Mouse (Mus musculus): ENCODE data around the gene Tent4b. TPM values are rescaled to one million over a fixed set of nuclear protein-coding genes. Genes with fewer than 3 reads are reported as not detected.
"Not testable (repeated sequence)": the region's sequence is repeated elsewhere in the genome, so short reads cannot be mapped to it uniquely, and the experiment has no call there.

Gene Tent4b
- polyA plus RNA-seq, 1 experiment from 2014 or later = 12.7 TPM

DNA sequence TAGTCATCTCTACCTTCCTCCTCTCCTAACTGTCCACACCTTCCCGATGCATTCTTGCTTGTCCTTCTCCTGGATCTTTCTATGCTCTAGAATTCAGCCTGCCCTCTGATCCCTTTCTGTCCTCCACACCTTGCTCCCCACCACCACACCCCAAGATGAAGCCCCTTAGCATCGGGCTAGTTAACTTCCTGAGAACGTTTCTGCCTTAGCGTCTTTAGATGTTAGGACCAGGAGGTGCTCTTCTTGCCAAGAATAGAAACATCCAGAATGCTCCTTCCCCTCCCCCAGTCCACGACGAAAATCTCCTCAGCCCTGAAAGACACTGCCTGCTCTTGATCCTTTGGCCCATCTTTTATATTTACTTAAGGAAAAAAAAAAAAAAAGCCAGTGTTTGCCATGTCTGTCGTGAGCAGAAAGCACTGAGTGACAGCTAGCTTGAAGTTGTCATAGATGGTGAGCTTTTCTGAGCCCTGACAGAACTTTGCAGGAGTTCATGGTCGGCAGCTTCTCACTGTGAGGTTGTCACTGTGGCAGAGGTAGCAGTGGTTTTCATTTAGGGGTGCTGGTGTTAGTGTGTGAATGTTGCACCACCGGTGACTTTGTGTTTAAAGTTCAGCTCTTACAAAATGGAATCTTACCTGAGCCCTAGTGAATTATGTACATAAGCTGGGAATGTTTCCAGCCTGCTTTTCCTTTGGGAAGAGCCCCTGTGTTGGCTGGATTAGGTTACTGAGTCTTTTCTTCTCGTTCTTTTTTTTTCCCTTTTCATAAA lies 1.9 kb downstream of the Tent4b start:
- peak overlapping the region; percentile 95 for H3K4me3 ChIP-seq (replicated peaks)
- H3K9ac ChIP-seq = peak overlapping the region; percentile 88
- peak overlapping the region; percentile 95 for H3K4me2 ChIP-seq
- H3K9me3 ChIP-seq = no peaks in the 10 kb centered on the region
- 20% methylated on average over 10 of the region's 10 CpGs for WGBS
- H3K4me1 ChIP-seq = peaks cover 57% of the 10 kb centered on the region
- no peaks in the 10 kb centered on the region; the same call in 1 of the 2 replicates for H3K36me3 ChIP-seq (replicated peaks)
- H3K27me3 ChIP-seq = no peaks in the 10 kb centered on the region
- no peak overlapping the region for H3K27ac ChIP-seq
- no peak for ATAC-seq (ENCODE audit: low FRiP score)

DNA sequence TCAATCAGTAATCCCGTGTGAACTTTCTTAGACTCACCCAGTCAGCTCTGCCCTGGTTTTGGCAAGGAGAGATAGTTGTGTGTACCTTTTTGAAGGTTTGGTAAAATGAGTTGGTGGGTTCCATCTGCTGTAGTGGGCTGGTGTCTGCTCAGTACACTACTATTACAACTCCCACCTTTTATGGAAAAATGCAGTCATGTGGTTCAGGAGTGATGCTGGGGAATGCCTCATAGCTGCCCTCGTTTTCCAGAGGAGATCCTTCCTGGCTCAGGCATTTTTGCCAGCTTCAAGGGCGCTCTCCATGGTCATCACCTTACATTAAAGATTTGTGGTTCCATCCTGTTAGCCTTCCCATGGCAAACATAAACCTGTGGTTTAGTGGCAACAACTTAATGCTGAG lies 2.6 kb downstream of the Tent4b start:
- peaks cover 60% of the 10 kb centered on the region for H3K4me1 ChIP-seq

DNA sequence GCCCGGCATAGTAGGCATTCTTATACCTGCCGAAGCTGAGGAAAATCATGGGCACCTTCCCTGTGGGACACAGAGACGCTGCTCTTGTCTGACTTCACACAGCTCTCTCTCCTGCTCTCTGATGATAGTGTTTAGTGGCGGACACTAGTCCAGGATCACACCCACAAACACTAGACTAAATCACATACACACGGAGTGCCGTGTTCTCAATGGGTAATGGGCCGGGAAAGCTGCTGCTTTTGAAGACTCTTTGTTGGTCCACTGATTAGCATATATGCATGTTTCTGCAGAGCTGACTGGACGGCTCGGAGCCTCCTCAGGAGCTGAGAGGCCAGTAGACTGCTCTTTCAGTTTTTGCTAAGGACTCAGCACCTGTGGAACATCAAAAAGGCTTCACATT lies 7.0 kb downstream of the Tent4b start:
- Histone ChIP-seq H3K9me3 (no peaks in the 10 kb centered on the region), H3K4me1 (peaks cover 45% of the 10 kb centered on the region), H3K9ac (no peak overlapping the region), H3K4me2 (no peak overlapping the region), H3K4me3 (replicated peaks) (no peak overlapping the region), H3K27ac (no peak overlapping the region), H3K36me3 (replicated peaks) (peaks cover 3% of the 10 kb centered on the region; the same call in 1 of the 2 replicates), H3K27me3 (no peaks in the 10 kb centered on the region)
- whole genome bisulfite sequencing = 57% methylated on average over 9 of the region's 9 CpGs
- ATAC-seq (ENCODE audit: low FRiP score) = no peak

More for the DNA sequence above, 2.6 kb downstream of the Tent4b start:
- Histone ChIP-seq H3K4me3 (replicated peaks) (no peak overlapping the region), H3K9me3 (no peaks in the 10 kb centered on the region), H3K9ac (no peak overlapping the region), H3K36me3 (replicated peaks) (no peaks in the 10 kb centered on the region; the same call in 1 of the 2 replicates), H3K27ac (no peak overlapping the region), H3K4me2 (peak overlapping the region; percentile 95), H3K27me3 (no peaks in the 10 kb centered on the region)
- no peak for ATAC-seq (ENCODE audit: low FRiP score)
- WGBS = 49% methylated on average over 3 of the region's 3 CpGs

DNA sequence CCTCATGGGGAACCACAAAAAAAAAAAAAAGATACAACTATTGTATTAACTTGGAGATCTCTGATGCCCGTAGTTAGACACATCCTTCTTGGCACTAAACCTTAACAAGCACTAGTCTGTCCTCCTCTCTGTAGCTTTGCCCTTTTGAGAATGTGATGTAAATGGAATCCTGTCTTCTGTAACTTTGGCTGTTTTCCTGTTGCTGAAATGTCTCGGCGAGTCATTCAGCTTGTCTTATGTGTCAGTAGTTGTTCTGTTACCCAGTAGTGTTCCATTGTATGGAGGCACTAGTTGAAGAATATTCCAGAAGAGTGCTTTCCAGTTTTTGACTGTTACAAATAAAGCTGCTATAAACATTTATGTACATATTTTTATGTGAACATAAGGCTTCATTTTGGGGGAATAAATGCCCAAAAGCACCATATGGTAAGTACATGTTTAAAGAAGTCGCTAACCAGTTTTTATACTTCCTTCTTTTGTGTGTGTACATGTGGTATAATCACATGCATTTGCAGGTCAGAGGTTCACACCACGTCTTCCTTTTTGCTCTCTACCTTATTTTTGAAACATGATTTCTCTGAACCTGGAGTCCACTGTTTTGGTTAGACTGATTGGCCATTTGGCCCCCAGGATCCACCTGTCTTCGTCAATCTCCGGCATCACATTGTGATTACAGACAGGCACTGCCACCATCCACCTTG lies 8.3 kb downstream of the Tent4b start:
- Histone ChIP-seq H3K9ac (no peak overlapping the region), H3K9me3 (no peaks in the 10 kb centered on the region), H3K36me3 (replicated peaks) (peaks cover 3% of the 10 kb centered on the region; the same call in 1 of the 2 replicates), H3K27ac (no peak overlapping the region), H3K4me1 (peaks cover 33% of the 10 kb centered on the region), H3K27me3 (no peaks in the 10 kb centered on the region), H3K4me3 (replicated peaks) (no peak overlapping the region), H3K4me2 (no peak overlapping the region)
- WGBS = 93% methylated on average over 7 of the region's 7 CpGs
- ATAC-seq (ENCODE audit: low FRiP score) = no peak

DNA sequence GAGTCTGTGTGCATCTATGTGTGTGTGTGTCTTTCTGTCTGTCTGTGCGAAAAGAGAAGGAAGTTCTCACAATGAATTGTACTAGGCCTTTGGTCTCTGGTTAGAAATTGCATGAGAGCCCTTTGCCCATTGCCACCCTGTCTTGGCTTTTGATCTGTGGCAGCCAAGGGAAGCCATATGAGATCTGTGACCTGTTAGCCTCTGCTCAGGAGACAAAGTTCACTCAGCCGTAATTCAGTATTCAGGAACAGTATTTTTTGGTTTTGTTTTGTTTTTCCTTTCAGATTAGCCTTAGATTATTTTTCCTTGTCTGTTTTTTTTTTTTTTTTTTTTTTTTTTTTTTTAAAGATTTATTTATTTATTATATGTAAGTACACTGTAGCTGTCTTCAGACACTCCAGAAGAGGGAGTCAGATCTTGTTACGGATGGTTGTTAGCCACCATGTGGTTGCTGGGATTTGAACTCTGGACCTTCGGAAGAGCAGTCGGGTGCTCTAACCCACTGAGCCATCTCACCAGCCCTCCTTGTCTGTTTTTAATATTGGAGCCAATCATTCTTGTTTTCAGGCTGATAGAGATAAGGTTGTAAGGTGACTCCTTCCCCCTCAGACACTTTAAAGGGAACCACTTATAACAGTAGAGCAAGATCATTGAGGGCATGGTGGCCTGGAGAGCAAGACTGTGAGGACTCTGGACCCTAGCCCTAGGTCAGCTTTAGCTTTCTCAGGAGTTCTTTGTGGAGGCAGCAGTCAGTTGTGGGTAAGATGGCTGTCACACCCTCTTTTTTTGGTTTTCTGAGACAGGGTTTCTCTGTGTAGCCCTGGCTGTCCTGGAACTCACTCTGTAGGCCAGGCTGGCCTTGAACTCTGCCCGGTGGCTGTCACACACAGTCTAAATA lies 11.2 kb downstream of the Tent4b start:
- not testable (repeated sequence) for H3K4me1 ChIP-seq; ATAC-seq (ENCODE audit: low FRiP score); H3K27ac ChIP-seq; H3K9me3 ChIP-seq; H3K4me3 ChIP-seq (replicated peaks); H3K36me3 ChIP-seq (replicated peaks); H3K27me3 ChIP-seq; H3K9ac ChIP-seq; H3K4me2 ChIP-seq
- 93% methylated on average over 5 of the region's 6 CpGs for WGBS

DNA sequence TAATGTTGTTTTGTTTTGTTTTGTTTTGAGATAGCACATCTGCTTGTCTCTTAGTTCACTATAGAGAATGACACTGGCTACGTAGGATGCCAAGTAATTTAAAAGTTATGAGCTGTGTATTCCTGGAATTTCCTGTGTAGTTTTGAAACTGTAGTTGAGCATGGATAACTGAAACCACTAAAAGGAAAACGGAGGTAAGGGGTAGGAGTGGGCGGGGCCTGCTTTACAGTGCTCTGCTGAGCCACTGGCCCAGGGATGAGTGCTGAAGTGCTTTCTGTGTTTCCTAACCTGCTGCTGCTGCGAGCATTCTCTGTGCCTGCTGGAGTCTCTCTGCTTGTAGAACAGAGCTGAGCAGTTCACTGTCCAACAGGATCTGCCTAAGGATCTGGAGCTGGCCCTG lies 22.3 kb downstream of the Tent4b start:
- H3K36me3 ChIP-seq (replicated peaks) = no peaks in the 10 kb centered on the region
- ATAC-seq (ENCODE audit: low FRiP score) = no peak
- no peak overlapping the region for H3K4me2 ChIP-seq
- H3K4me3 ChIP-seq (replicated peaks) = no peak overlapping the region
- H3K4me1 ChIP-seq = peaks cover 24% of the 10 kb centered on the region
- no peaks in the 10 kb centered on the region for H3K9me3 ChIP-seq
- WGBS = 70% methylated on average over 4 of the region's 4 CpGs
- H3K27me3 ChIP-seq = no peaks in the 10 kb centered on the region
- H3K9ac ChIP-seq = no peak overlapping the region
- no peak overlapping the region for H3K27ac ChIP-seq

DNA sequence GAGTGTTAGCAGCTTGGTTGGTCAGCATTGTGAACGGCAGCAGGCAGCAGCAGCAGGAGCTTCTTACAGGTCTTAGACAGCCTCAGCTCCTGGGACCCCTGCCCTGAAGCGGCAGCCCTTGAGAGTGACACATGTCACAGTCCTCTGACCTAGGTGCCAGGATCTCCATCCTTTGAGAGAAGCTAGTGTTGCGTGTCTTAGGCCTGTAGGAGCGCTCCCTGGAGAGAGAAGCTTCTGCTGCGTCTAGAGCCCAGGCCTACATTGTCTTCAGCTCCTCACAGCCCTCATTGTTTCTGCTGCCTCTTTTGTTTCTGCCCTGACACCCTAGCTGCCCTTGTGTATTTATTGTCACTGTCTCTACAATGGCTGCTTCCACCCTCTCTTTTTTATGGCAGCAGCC lies 26.3 kb downstream of the Tent4b start:
- H3K4me3 ChIP-seq (replicated peaks) = no peak overlapping the region
- H3K27me3 ChIP-seq = no peaks in the 10 kb centered on the region
- 10% methylated on average over 5 of the region's 5 CpGs for WGBS
- peak overlapping the region; percentile 80 for H3K27ac ChIP-seq
- ATAC-seq (ENCODE audit: low FRiP score) = peak; percentile 46; the same call in 1 of the 2 replicates
- no peak overlapping the region for H3K9ac ChIP-seq
- H3K4me2 ChIP-seq = no peak overlapping the region
- H3K4me1 ChIP-seq = peaks cover 34% of the 10 kb centered on the region
- H3K36me3 ChIP-seq (replicated peaks) = no peaks in the 10 kb centered on the region
- H3K9me3 ChIP-seq = no peaks in the 10 kb centered on the region

DNA sequence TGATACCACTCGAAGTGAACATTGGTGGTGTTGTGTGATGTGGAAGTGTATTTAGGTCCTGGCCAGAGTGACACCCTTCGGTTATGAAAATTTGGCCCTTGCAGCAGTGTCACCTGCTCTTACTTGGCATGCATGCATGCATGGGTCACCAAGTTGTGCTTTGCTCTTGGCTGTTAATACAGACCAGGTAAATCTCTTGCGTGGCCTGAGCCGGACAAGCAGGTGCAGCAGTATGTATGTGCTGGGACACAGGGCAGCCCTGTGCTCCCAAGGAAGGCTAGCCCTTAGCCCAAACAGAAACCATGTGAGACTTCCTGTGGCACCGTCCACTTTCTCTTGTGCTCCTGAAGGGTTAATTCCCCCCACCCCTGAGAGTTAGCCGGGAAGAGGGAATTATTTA lies 28.8 kb downstream of the Tent4b start:
- Histone ChIP-seq H3K27ac (no peak overlapping the region), H3K36me3 (replicated peaks) (no peaks in the 10 kb centered on the region), H3K4me2 (no peak overlapping the region), H3K9me3 (no peaks in the 10 kb centered on the region), H3K4me1 (peaks cover 31% of the 10 kb centered on the region), H3K4me3 (replicated peaks) (no peak overlapping the region), H3K9ac (no peak overlapping the region), H3K27me3 (no peaks in the 10 kb centered on the region)
- WGBS = 58% methylated on average over 6 of the region's 6 CpGs
- no peak for ATAC-seq (ENCODE audit: low FRiP score)

DNA sequence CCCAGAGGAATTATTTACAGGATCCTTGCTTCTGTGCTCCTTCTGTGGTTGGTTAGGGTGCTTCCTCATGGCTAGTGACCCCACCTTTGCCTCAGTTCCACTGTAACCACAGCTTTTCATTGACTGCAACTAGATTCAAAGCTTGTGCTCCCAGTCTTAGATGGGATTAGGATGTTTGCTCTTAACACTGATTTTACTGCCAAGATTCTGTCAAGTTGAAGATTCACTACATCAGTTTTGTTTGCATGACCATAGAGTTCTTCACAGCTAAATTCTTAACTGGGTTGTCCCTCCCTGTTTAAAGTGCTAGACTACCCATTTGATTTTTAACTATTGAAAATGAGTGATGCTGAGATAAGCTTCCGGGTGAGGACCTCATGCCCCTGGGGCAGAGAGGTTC lies 29.3 kb downstream of the Tent4b start:
- no peaks in the 10 kb centered on the region for H3K9me3 ChIP-seq
- no peaks in the 10 kb centered on the region for H3K36me3 ChIP-seq (replicated peaks)
- no peak for ATAC-seq (ENCODE audit: low FRiP score)
- peaks cover 31% of the 10 kb centered on the region for H3K4me1 ChIP-seq
- H3K9ac ChIP-seq = no peak overlapping the region
- no peak overlapping the region for H3K4me3 ChIP-seq (replicated peaks)
- H3K27ac ChIP-seq = 0 out of 2 replicates have a peak overlapping the region, but pooled peaks have one; percentile 5
- H3K4me2 ChIP-seq = no peak overlapping the region
- no peaks in the 10 kb centered on the region for H3K27me3 ChIP-seq
- 67% methylated on average over 1 of the region's 1 CpGs for WGBS

DNA sequence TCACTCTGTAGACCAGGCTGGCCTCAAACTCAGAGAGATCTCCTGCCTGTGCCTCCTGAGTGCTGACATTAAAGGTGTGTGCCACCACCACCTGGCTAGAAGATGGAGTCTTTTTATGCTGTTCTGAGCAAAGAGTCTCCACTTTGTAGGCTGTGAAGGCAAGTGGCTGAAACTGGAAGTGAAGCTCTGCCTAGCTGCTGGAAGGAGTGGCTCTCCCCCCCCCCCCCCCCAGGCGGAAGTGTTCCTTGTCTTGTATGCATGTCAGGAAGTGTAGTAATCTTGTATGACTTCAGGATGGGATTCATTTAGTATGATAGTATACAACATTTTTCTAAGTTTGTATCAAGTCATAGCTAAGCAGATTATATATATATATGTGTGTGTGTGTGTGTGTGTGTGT lies 29.8 kb downstream of the Tent4b start:
- WGBS = 57% methylated on average over 1 of the region's 1 CpGs
- H3K4me3 ChIP-seq (replicated peaks) = no peak overlapping the region
- H3K9me3 ChIP-seq = no peaks in the 10 kb centered on the region
- H3K4me1 ChIP-seq = peaks cover 31% of the 10 kb centered on the region
- no peak for ATAC-seq (ENCODE audit: low FRiP score)
- no peaks in the 10 kb centered on the region for H3K36me3 ChIP-seq (replicated peaks)
- no peaks in the 10 kb centered on the region for H3K27me3 ChIP-seq
- no peak overlapping the region for H3K9ac ChIP-seq
- H3K4me2 ChIP-seq = no peak overlapping the region
- no peak overlapping the region for H3K27ac ChIP-seq

DNA sequence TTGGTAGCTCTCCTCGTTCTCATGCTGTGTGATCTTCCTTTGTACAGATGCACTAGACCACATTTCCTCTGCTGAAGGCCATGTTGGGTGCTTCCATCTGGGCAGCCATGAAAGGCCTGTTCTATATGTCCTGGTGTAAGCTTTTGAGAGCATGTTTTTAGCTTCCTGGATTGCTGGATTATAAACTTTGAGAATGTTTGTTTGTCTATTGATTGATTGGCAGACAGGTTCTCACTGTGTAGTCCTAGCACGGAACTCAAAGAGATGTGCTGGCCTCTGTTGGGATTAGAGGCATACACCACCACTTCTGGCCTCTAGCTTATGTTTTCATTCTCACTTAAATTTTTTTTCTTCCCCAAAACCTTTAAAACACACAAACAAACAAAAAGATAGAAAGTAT lies 37.7 kb downstream of the Tent4b start:
- Histone ChIP-seq H3K4me1 (no peaks in the 10 kb centered on the region), H3K4me3 (replicated peaks) (no peak overlapping the region), H3K36me3 (replicated peaks) (no peaks in the 10 kb centered on the region), H3K4me2 (no peak overlapping the region), H3K9me3 (no peaks in the 10 kb centered on the region), H3K27ac (no peak overlapping the region), H3K9ac (no peak overlapping the region), H3K27me3 (no peaks in the 10 kb centered on the region)
- WGBS = 73% methylated on average over 2 of the region's 2 CpGs
- ATAC-seq (ENCODE audit: low FRiP score) = no peak

DNA sequence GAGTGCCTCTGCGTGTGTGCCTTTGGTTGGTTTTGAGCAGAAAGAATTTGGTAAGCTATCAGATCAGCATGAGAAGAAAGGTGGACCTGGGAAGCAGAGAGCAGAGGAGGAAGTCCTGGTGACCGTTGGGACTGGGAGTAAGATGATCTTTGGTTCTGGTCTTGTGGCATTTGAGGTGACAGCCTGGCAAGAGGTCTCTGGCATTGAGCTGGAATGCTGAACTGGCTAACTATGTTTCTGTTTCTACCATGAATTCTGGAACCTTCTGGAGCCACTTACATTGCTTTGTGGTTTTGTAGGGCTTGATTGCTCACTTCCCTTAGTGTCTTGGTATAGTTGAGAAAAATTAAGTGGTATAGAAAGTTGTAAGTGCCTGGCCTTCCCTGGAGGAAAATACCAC lies 38.6 kb downstream of the Tent4b start:
- ATAC-seq (ENCODE audit: low FRiP score) = no peak
- Histone ChIP-seq H3K36me3 (replicated peaks) (no peaks in the 10 kb centered on the region), H3K27ac (no peak overlapping the region), H3K27me3 (no peaks in the 10 kb centered on the region), H3K4me3 (replicated peaks) (no peak overlapping the region), H3K9me3 (no peaks in the 10 kb centered on the region), H3K4me1 (no peaks in the 10 kb centered on the region), H3K4me2 (no peak overlapping the region), H3K9ac (no peak overlapping the region)
- 85% methylated on average over 2 of the region's 2 CpGs for whole genome bisulfite sequencing
